Mouse (Mus musculus): ENCODE data around the gene Coil. TPM values are rescaled to one million over a fixed set of nuclear protein-coding genes. Genes with fewer than 3 reads are reported as not detected.

The Coil gene
- total and polyA plus RNA-seq, 3 experiments = 28.5 to 37.4 (median 35.4) TPM

DNA sequence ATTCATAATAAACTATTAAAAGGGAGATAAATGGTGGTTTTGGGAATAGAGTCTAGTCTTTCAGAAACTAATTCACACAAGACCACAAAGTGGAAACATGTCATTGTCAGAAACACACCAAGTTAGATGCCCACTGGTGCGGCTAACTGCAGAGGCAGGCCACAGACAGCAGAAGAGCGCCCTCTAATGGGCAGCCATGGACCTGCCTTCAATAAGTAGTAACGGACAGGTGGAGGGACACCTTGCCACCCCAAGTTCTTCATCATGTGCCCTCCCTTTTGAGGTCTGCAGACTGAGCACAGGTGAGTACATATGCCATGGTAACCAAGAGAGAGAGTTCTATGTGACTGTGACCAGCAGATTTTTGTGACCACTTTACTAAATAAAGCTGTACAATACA lies 69.3 kb downstream of the Coil start:
- dilution Hi-C loops (cut with MboI; ENCODE audit: extremely low pct_ligation_motif_present, extremely low pct_unique_long_range_greater_than_20kb, low sequenced_read_pairs) = no loop called here
- Histone ChIP-seq H3K9ac (ENCODE audit: insufficient read depth, low read depth) (no peak overlapping the region), H3K79me2 (replicated peaks; ENCODE audit: control insufficient read depth, extremely low read depth, insufficient read depth, poor library complexity, severe bottlenecking) (no peaks in the 10 kb centered on the region), H3K27me3 (replicated peaks) (no peaks in the 10 kb centered on the region), H3K36me3 (replicated peaks in 1 of 2; ENCODE audit: control insufficient read depth in 1 of 2, insufficient read depth in 1 of 2, low read length in 1 of 2) (peaks cover 27 to 77% of the 10 kb centered on the region in 2 experiments), H3K4me2 (ENCODE audit: insufficient read depth, low read depth, poor library complexity, severe bottlenecking) (no peak overlapping the region), H3K4me3 (replicated peaks in 1 of 3; ENCODE audit: low read depth in 2 of 3, low read length in 2 of 3, poor library complexity in 1 of 3) (no peak overlapping the region), H3K4me1 (ENCODE audit: control insufficient read depth in 1 of 2, insufficient read depth in 2 of 2) (0 out of 4 replicates have a peak, but pooled peaks cover 0 to 2% of the 10 kb centered on the region in 2 experiments), H3K27ac (ENCODE audit: insufficient read depth, low read depth) (no peak overlapping the region), H3K9me3 (replicated peaks; ENCODE audit: low read length) (no peaks in the 10 kb centered on the region)
- no peak for TF ChIP-seq POLR2AphosphoS2 (IDR thresholded peaks at IDR 0.05; ENCODE audit: low read depth, low read length)
- no peak for TF ChIP-seq ETS1 (conservative IDR thresholded peaks at IDR 0.05; ENCODE audit: low read depth, low read length)
- TF ChIP-seq E2F4 (IDR thresholded peaks at IDR 0.05; ENCODE audit: insufficient replicate concordance, low read depth, low read length) = no peak
- 0 out of 2 replicates have a peak, but pooled peaks have one; percentile 27 for TF ChIP-seq ZC3H11A (IDR thresholded peaks at IDR 0.05; ENCODE audit: low read depth, low read length)
- TF ChIP-seq CTCF (conservative IDR thresholded peaks at IDR 0.05 in 1 of 2, IDR thresholded peaks at IDR 0.05 in 1 of 2; ENCODE audit: low read depth in 2 of 2, low read length in 2 of 2) = peak; percentile 94 to 98
- TF ChIP-seq USF1 (IDR thresholded peaks at IDR 0.05; ENCODE audit: low read depth, low read length) = no peak
- 0 out of 2 replicates have a peak, but pooled peaks have one; percentile 60 for TF ChIP-seq MAZ (IDR thresholded peaks at IDR 0.05; ENCODE audit: low read depth, low read length)
- no peak for TF ChIP-seq EP300 (IDR thresholded peaks at IDR 0.05; ENCODE audit: low read length)
- no peak for TF ChIP-seq KAT2A (IDR thresholded peaks at IDR 0.05; ENCODE audit: insufficient replicate concordance, low read length)
- no peak for TF ChIP-seq CHD1 (IDR thresholded peaks at IDR 0.05; ENCODE audit: low read depth, low read length)
- no peak for TF ChIP-seq NELFE (IDR thresholded peaks at IDR 0.05; ENCODE audit: low read depth, low read length)
- no peak for TF ChIP-seq ELF1 (IDR thresholded peaks at IDR 0.05; ENCODE audit: low read depth, low read length)
- no peak for TF ChIP-seq NRF1 (IDR thresholded peaks at IDR 0.05; ENCODE audit: low read depth, low read length)
- no peak; the same call in 1 of the 2 replicates for TF ChIP-seq IRF4 (IDR thresholded peaks at IDR 0.05; ENCODE audit: low read depth, low read length)
- TF ChIP-seq MAFK (IDR thresholded peaks at IDR 0.05; ENCODE audit: insufficient replicate concordance, low read length) = no peak
- no peak for TF ChIP-seq ZMIZ1 (IDR thresholded peaks at IDR 0.05; ENCODE audit: low read depth, low read length)
- TF ChIP-seq MAX (IDR thresholded peaks at IDR 0.05; ENCODE audit: low read length) = no peak
- TF ChIP-seq MXI1 (IDR thresholded peaks at IDR 0.05; ENCODE audit: low read depth, low read length) = no peak
- TF ChIP-seq ZNF384 (IDR thresholded peaks at IDR 0.05; ENCODE audit: low read depth, low read length) = no peak
- no peak for TF ChIP-seq ZKSCAN1 (IDR thresholded peaks at IDR 0.05; ENCODE audit: borderline replicate concordance, low read depth, low read length)
- no peak for TF ChIP-seq GABPA (IDR thresholded peaks at IDR 0.05; ENCODE audit: insufficient replicate concordance, low read depth, low read length)
- no peak for TF ChIP-seq JUND (conservative IDR thresholded peaks at IDR 0.05; ENCODE audit: low read depth, low read length)
- TF ChIP-seq POLR2A (IDR thresholded peaks at IDR 0.05; ENCODE audit: low read depth, low read length) = no peak
- no peak for TF ChIP-seq MYC (IDR thresholded peaks at IDR 0.05; ENCODE audit: low read depth, low read length)
- TF ChIP-seq USF2 (conservative IDR thresholded peaks at IDR 0.05; ENCODE audit: low read depth, low read length) = no peak
- 0 out of 2 replicates have a peak, but pooled peaks have one; percentile 36 for TF ChIP-seq SIN3A (IDR thresholded peaks at IDR 0.05; ENCODE audit: low read length)
- no peak for TF ChIP-seq CHD2 (IDR thresholded peaks at IDR 0.05; ENCODE audit: low read length)
- peak; percentile 39; the same call in 1 of the 2 replicates for TF ChIP-seq MEF2A (IDR thresholded peaks at IDR 0.05; ENCODE audit: borderline replicate concordance, low read depth, low read length)
- no peak for TF ChIP-seq PAX5 (IDR thresholded peaks at IDR 0.05; ENCODE audit: low read length)
- TF ChIP-seq BHLHE40 (IDR thresholded peaks at IDR 0.05; ENCODE audit: low read depth, low read length) = no peak
- TF ChIP-seq HCFC1 (IDR thresholded peaks at IDR 0.05; ENCODE audit: low read depth, low read length) = no peak
- no peak for TF ChIP-seq TCF12 (IDR thresholded peaks at IDR 0.05; ENCODE audit: low read depth, low read length)
- no peak for TF ChIP-seq JUN (IDR thresholded peaks at IDR 0.05; ENCODE audit: insufficient read depth, low read depth, low read length)
- TF ChIP-seq RAD21 (IDR thresholded peaks at IDR 0.05; ENCODE audit: low read depth, low read length) = peak; percentile 96
- TF ChIP-seq SMC3 (IDR thresholded peaks at IDR 0.05; ENCODE audit: low read depth, low read length) = peak; percentile 91
- no peak for TF ChIP-seq RCOR1 (conservative IDR thresholded peaks at IDR 0.05; ENCODE audit: low read depth, low read length)
- no peak for TF ChIP-seq UBTF (IDR thresholded peaks at IDR 0.05; ENCODE audit: low read depth, low read length)
- TF ChIP-seq TBP (conservative IDR thresholded peaks at IDR 0.05; ENCODE audit: low read depth, low read length) = no peak
- peak; percentile 74 for DNase-seq (ENCODE audit: extremely low read depth)
- in situ Hi-C loops (cut with MboI; ENCODE audit: low pct_ligation_motif_present, low pct_unique_long_range_greater_than_20kb, low sequenced_read_pairs) = loop anchor here (5.0 to 10.0 kb wide), 2 partner anchors 37 to 55 kb away; no protein-coding TSS in a partner anchor
